Mouse (Mus musculus): ENCODE data around the gene Olfr633.
"Not testable (repeated sequence)": the region's sequence is repeated elsewhere in the genome, so short reads cannot be mapped to it uniquely, and the experiment has no call there.

The Olfr633 gene

DNA sequence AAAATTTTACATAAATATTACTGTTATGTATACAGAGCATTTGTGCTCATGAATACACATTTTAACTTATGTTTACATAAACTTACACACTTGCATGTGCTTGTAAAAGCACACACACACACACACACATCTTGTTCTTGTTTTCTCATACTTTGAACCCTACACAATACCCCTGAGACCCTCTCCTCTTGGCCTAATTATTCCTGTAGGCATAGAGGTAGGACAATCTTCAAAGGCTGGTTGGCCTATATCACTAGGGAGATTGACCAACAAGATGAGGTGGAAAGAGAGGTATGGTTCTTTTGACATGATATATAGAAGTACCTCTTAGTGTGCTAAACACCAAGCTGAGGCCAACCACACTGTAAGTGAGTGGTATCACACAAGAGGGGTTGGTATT lies at the start of gene Olfr633:
Gene Olfr633, plus strand, starts transcription at position 301 of the 400 bp plus-strand sequence.
- DNase-seq (ENCODE audit: low read depth) = no peak

DNA sequence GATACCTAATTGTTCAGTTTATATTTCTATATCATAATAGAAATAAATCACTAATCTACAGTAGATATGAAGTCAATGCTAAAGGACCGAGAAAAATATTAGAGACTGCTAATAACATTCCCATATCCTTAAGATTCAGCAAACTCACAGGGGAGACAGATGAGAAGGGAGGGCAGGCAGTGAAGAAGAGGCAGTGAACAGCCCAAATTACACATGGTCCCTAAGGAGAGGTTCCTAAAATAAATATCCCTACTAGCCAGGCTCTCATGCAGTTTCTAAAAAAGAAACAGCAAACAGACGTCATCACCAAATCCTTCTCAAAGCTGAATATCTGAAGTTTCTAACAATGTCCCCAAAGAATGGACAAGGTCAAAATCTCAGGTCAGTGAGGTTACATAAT lies 41.0 kb upstream of the Olfr633 start, which contains the start of gene Olfr65:
Gene Olfr65, plus strand, starts transcription at position 301 of the 400 bp plus-strand sequence.
- no peak for DNase-seq (ENCODE audit: low read depth)

DNA sequence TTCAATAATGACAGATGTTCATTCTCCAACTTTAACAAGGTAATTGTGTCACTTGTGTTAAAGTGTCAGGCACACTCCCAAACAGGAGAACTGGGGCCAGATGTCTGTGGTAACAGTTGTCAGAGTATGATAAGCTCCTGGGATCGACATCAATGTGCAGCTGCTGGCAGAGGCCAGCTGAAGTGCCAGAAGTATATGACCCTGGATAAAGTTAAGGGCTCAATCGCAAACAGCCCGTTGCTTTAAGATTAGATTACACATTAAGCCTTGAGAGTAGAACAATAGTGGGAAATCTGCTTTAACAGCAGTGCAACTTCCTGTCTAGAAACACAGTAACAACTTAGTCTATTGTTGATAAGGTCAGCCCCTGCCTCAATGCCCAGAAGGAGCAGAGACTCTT lies 34.2 kb upstream of the Olfr633 start:
- peak; percentile 80 for DNase-seq (ENCODE audit: low read depth)

GRCm38 (mm10) chr7:103912969-103913511 lies 31.2 kb upstream of the Olfr633 start:
- DNase-seq (ENCODE audit: low read depth) = peak; percentile 65

DNA sequence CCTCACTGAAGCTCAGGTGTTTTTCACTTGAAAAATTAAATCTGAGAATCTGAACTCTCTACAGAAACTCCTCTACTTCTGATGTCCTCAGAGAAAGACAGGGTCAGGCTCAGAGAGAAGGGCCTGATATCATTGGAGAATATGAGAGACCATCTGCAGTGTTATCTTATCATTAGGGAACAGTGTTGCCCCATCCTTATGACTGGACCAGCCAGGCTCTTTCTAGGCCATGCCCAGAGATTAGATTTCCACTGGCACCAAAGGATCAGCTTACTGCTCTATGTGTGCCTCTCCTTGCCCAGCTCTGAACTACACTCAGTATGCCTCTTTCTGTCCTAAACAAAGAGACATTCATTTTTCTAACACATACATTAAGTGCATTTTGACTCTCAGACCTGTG lies 28.9 kb upstream of the Olfr633 start:
- no peak for DNase-seq (ENCODE audit: low read depth)

DNA sequence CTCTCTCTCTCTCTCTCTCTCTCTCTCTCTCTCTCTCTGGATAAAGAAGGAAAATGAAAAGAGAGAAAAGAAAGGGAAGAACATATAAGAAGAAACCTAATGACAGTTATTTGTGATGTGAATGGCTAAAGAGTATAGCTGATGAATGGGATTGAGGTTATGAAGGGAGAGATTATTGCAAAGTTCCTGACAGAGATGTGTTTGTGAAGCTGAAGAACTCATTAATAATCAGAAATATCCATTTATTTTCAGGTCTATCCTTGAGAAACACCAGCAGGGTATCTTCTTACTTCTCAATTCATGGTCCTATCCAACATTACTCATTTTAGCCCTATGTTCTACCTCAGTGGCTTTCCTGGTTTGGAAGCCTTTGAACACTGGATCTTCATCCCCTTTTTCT lies 15.7 kb upstream of the Olfr633 start, which contains the start of gene Olfr631:
Gene Olfr631, plus strand, starts transcription at position 301 of the 400 bp plus-strand sequence.
- no peak for DNase-seq (ENCODE audit: low read depth)

DNA sequence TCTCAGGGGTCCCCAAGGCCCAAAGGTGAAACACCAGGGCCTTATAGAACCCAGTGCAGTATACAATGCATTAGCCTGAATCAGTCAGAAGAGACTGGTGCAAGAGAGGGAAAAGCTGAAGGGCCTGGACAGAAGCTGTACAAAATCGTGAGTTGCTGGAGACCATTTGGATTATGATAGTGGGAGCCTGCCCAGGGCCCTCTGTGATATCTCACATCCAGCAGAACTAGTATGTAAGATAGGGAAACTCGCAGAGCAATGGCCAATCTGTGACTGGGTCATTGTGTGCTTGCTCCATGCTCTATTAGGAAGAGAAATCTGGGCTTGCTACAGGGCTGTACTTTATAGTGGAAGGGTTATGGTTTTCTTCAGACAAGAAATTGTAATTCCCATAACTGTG lies 10.0 kb upstream of the Olfr633 start, which contains the start of gene Olfr632:
Gene Olfr632, plus strand, starts transcription at position 84 of the 400 bp plus-strand sequence.
- no peak for DNase-seq (ENCODE audit: low read depth)

GRCm38 (mm10) chr7:103942730-103943129 lies 1.5 kb upstream of the Olfr633 start:
- DNase-seq (ENCODE audit: low read depth) = peak; percentile 44

DNA sequence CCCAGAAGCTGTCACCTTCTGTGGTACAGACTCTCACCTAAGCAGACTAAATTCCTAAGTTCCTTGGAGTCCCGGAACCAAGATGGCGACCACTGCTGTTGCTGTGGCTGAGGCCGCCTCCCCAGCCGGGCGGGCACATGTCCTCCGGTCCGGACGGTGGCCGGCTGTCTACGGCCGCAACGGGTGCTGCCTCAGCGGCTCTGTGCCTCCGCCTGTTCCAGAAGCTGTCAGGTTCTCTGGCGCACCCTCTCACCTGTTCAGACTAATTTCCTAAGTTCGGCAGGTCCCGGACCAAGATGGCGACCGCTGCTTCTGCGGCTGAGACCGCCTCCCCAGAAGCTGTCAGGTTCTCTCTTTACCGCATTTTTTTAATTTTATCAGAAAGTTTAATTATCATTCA lies 22.6 kb downstream of the Olfr633 start:
- DNase-seq (ENCODE audit: low read depth) = not testable (repeated sequence)

- no peak for DNase-seq (ENCODE audit: low read depth)
Measured at GRCm38 (mm10) chr7:103970852-103971251, 26.6 kb downstream of the Olfr633 start, which contains the start of gene Olfr635. Gene Olfr635 (plus strand): TSS chr7:103971152.

GRCm38 (mm10) chr7:103971782-103972181 lies 27.5 kb downstream of the Olfr633 start:
- DNase-seq (ENCODE audit: low read depth) = no peak

DNA sequence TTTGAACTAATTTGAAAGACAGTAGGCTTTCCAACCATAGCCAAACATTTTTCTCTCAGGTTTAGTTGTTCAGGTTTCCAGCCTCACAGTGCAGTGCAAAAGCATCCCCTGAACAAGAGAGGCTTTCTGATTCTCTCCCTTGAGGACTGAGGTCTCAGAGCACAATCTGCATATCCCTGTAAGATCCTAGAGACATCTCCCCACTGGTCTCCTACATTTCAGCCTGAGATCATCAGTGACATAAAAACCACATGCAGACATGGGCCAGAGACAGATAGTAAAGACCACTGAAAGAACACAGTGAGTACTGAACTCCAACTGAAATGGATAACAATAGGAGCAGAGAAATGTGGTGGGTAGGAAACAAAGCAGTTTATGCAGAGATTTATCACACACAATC lies 54.2 kb downstream of the Olfr633 start, which contains the start of gene Olfr638:
Gene Olfr638, plus strand, starts transcription at position 301 of the 400 bp plus-strand sequence.
- no peak for DNase-seq (ENCODE audit: low read depth)
